Mouse (Mus musculus) thymus, adult 2 months (tissue): ENCODE measurements around the gene Lrch3.

ENCODE experiments used
- CTCF ChIP-seq: fragments of 200-500 bp; IDR thresholded peaks from 2 replicates; pipeline ENCODE4 v1.5.1; 2012; ENCODE audit warnings: mild to moderate bottlenecking, control low read depth, low read length, moderate library complexity, borderline replicate concordance; ENCODE audit not compliant: control insufficient read depth, poor library complexity, insufficient read depth; ENCODE audit errors: extremely low read depth
- POLR2A ChIP-seq: fragments of 200-500 bp; IDR thresholded peaks from 2 replicates; pipeline ENCODE4 v1.6.1; 2012; ENCODE audit warnings: mild to moderate bottlenecking, low read length, control low read depth, moderate library complexity; ENCODE audit not compliant: control insufficient read depth, poor library complexity, insufficient read depth; ENCODE audit errors: extremely low read depth

DNA sequence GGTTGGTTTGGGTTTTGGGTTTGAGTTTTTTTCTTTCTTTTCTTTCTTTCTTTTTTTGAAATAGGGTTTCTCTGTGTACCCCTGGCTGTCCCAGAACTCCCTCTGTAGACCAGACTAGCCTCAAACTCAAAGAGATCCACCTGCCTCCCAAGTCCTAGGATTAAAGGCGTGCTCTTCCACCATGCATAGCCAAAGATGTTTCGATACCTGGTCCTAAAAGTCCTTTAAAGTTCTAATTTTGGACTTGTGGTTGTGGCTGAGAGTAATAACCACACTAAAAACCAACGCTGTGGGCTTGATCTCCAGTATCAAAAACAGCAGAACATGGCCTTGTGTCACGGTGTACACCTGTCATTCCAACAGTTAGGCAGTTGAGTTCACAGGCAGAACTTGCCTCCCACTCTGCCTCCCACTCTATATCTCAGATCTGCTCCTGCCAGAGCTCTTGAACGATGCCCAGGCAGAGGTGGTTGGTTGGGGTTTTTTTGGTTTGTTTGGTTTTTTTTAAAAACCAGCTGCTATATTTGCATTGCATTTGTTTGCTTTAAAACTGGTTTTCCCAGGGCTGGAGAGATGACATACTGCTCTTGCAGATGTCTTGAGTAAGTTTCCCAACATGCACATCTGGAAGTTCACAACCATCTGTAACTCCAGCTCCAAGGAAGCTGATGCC is 103.9 kb downstream of the Lrch3 start:
- TF ChIP-seq CTCF (no peak), POLR2A (no peak)
